Mouse (Mus musculus) layer of hippocampus, adult 11-12 months (tissue): ENCODE results near the gene Lrrk1.
"Not testable (repeated sequence)": the region's sequence is repeated elsewhere in the genome, so short reads cannot be mapped to it uniquely, and the experiment has no call there.

Experiments
- DNase-seq: peaks from one replicate; pipeline ENCODE4 v3.0.0; 2022; ENCODE audit warnings: low spot score

Gene Lrrk1

DNA sequence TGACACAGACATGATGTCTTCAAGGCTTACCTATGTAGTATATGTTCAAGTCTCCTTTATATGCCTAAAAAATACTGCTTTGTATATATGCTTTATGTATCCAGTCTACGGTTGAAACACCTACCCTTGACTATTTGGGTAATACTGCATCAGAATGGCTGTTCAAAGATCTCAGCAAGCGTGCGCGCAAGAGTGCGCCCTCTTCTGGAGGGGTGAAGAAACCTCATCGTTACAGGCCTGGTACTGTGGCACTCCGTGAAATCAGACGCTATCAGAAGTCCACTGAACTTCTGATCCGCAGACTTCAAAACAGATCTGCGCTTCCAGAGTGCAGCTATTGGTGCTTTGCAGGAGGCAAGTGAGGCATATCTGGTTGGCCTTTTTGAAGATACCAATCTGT lies 197.8 kb downstream of the Lrrk1 start:
- DNase-seq: not testable (repeated sequence)

GRCm38 (mm10) chr7:66187581-66188231 lies 200.4 kb downstream of the Lrrk1 start:
- no peak for DNase-seq

GRCm38 (mm10) chr7:66185370-66185769 lies 202.8 kb downstream of the Lrrk1 start:
- DNase-seq: no peak

DNA sequence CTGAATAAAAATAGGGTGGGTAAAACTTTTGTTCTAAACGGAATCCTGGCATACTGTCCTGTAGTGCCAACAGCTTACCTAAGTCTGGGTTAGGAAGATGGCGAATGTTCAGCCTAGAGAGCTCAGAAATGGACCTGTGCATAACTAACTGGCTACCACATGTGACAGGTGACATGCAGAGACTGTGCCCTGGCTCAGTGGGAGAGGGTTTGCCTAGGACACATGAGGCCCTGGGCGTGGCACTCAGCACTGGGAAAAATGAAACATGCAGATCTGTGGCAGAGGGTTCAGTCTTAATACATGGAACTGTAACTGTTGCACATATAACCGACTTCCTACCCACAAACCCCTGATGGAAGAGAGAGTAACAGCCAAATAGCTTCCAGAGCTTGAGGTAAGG lies 204.1 kb downstream of the Lrrk1 start:
- DNase-seq: no peak

GRCm38 (mm10) chr7:66183404-66183803 lies 204.7 kb downstream of the Lrrk1 start:
- no peak for DNase-seq

DNA sequence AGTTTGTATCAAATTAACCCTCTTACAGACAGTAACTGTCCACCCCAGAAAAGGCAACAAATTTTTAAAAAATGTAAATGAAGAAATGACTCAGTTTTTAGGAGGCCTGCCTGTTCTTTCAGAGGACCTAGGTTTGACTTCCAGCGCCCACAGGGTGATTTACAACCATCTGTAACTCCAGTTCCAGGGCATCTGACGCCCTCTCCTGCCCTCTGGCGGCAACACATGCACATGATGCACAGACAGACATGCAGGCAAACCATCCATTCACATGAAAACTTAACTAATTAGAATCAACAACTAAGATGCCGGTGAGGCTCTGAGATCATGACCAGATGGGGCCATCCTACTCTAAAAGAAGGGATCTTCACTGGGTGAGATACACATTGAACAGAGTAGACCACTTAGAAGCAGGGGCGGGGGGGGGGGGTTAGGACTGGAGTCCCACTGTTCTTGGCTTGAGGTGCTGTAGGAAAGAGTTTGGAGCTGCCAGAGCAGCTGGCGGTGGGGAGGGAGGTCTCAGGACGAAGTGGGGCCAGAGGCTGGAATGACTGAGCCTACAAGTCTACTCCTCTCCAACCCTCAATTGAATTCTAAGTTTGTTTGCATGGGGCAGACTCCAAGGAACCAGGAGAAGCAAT lies 206.0 kb downstream of the Lrrk1 start:
- DNase-seq: no peak

- DNase-seq: no peak
Observed at GRCm38 (mm10) chr7:66180711-66181365, 207.3 kb downstream of the Lrrk1 start.

DNA sequence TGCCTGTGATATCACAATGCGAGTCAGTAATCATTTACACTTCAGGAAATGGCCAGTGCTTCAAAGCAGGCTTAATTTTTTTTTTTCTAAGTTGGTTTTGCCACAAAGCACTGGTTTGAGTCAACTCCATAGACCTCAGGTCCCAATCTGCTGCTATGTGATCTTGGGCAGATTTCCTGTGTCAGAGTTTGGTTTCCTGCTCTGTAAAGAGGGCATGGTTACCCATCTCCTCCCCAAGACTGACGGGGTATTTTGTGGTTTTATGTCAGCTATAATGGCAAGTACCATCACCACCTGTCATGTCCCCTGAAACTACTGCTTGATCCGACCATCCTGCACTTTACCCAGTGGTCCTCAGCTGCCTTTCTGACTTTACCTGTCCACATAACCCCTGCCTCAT lies 207.9 kb downstream of the Lrrk1 start:
- DNase-seq: no peak

DNA sequence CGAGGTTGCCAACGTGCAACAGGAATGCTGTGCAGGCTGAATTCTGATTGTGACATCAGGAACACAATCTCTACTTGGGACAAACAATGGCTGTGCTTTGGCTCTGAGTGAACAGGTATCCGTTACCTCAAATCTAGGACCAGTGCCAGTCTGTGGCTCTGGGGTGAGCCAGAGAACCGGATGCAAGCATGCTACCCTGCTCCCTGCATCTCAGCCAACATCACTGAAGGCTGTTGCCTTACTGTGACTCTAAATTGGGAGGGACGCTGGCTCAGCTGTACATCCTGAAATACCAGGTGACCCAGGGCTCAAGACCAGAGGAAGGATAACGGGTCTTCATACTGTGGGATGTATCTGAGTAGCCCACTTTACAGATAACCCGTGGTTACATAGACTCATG lies 208.4 kb downstream of the Lrrk1 start:
- DNase-seq: no peak

GRCm38 (mm10) chr7:66179120-66179581 lies 209.0 kb downstream of the Lrrk1 start:
- DNase-seq: peak; percentile 62

DNA sequence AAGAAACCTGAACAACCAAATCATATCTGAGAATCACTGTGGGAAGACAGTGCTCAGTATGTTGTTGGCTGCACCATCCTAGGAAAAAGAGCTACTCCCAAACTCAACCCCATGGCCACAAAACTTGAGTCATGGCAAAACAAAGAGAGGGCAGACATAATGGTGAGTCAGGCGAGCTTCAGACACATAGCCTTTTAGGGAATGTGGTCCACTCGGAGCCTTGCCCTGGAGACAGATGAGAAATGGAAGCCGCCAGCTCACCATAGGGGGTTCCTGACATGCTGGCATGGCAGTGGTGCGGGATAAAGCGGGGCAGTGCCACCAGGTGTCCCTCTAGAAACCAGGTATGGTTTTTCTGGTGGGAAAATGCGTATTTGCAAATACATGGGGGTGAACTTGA lies 210.0 kb downstream of the Lrrk1 start:
- DNase-seq: no peak

DNA sequence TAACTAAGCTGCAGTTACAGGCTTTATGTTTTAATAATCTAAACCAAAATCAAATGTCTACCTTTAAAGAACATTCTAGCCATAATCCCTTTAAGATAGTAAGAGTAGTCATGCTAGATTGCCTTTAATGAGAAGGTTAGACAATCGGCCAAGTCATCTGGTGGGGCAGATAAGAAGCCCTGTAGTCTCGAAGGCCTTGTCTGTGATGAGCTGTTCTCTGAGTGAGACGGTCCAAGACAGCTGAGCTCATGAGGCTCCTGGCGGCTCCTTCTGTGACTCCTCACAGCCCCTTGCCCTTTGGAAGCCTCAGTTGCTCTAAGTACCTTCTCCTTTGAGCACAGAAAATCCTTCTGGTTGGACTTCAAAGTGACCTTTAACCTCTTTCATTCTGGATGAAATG lies 211.2 kb downstream of the Lrrk1 start:
- DNase-seq: no peak
